In genomic region chr2:26138252-26139033, GRCm38 (mm10) we compare ENCODE assay signal across 8 mouse cellular contexts. TPM values are rescaled to one million over a fixed set of nuclear protein-coding genes. Genes with fewer than 3 reads are reported as not detected.
DNase-seq lines count a peak whose midpoint lies in the region; ATAC-seq and TF ChIP-seq lines count a peak whose summit lies in the region.

No protein-coding gene starts in this region.

- TF ChIP-seq POLR2A in cerebellum, adult 2 months (IDR thresholded peaks at IDR 0.05; ENCODE audit: borderline replicate concordance, insufficient read depth, low read length): no peak

- WGBS in cerebellum, adult 2 months: 88% methylated on average over 31 of the region's 31 CpGs
- 89% methylated on average over 31 of the region's 31 CpGs for WGBS in forebrain, embryonic 14.5 days
- 80% methylated on average over 31 of the region's 31 CpGs for WGBS in stomach, postnatal 0 days

- H3K36me3 ChIP-seq in E14TG2a.4 (ENCODE audit: insufficient read depth, low read length): peaks cover 16% of the 10 kb centered on the region
- H3K36me3 ChIP-seq in forebrain, embryonic 14.5 days (ENCODE audit: control insufficient read depth, insufficient read depth, low read length): peaks cover 11% of the 10 kb centered on the region
- H3K36me3 ChIP-seq in stomach, postnatal 0 days (ENCODE audit: control insufficient read depth, insufficient read depth, low read length): peaks cover 2% of the 10 kb centered on the region; the same call in 1 of the 2 replicates

- TF ChIP-seq CTCF in cerebellum, adult 2 months (IDR thresholded peaks at IDR 0.05; ENCODE audit: borderline replicate concordance, insufficient read depth, low read depth, low read length): no peak
- TF ChIP-seq CTCF in E14TG2a.4 (conservative IDR thresholded peaks at IDR 0.05; ENCODE audit: low read length): no peak
- TF ChIP-seq CTCF in stomach, postnatal 0 days (IDR thresholded peaks at IDR 0.05; ENCODE audit: low read depth): no peak

- no peaks in the 10 kb centered on the region for H3K9me3 ChIP-seq in E14TG2a.4 (ENCODE audit: low read length)
- no peaks in the 10 kb centered on the region for H3K9me3 ChIP-seq in forebrain, embryonic 14.5 days (replicated peaks; ENCODE audit: control insufficient read depth, low read length)
- H3K9me3 ChIP-seq in stomach, postnatal 0 days (ENCODE audit: control insufficient read depth, low read length): no peaks in the 10 kb centered on the region

- H3K9ac ChIP-seq in forebrain, embryonic 14.5 days (ENCODE audit: low read length): peak overlapping the region; percentile 90; the same call in 1 of the 2 replicates
- H3K9ac ChIP-seq in stomach, postnatal 0 days (ENCODE audit: low read length): peak overlapping the region; percentile 88; the same call in 1 of the 2 replicates

- ATAC-seq in cerebellum, adult (ENCODE audit: insufficient number of reproducible peaks, low FRiP score, low TSS enrichment): no peak
- no peak for ATAC-seq in forebrain, embryonic 14.5 days
- ATAC-seq in stomach, postnatal 0 days (ENCODE audit: low FRiP score, low TSS enrichment): no peak

- intact Hi-C loops in left cerebral cortex, postnatal 14 days (cut with DNase I): no loop called here

- DNase-seq in cerebellum, adult 2 months: no peak
- no peak for DNase-seq in forebrain, embryonic 14.5 days (ENCODE audit: low spot score)
- peak; percentile 87 for DNase-seq in liver
- peak; percentile 47 for DNase-seq in stomach, postnatal 0 days (ENCODE audit: low spot score)
- no peak for DNase-seq in right cerebral cortex, postnatal 36 days (ENCODE audit: low spot score in 2 of 2)
- DNase-seq in left cerebral cortex, postnatal 14 days (ENCODE audit: low spot score in 2 of 2): no peak

- peaks cover 28% of the 10 kb centered on the region for H3K4me1 ChIP-seq in cerebellum, adult 2 months (ENCODE audit: control insufficient read depth, insufficient read depth, low read length)
- H3K4me1 ChIP-seq in E14TG2a.4 (replicated peaks; ENCODE audit: low read depth, low read length): peaks cover 64% of the 10 kb centered on the region
- H3K4me1 ChIP-seq in forebrain, embryonic 14.5 days (ENCODE audit: control insufficient read depth, insufficient read depth, low read length): peaks cover 16% of the 10 kb centered on the region
- peaks cover 7% of the 10 kb centered on the region; the same call in 1 of the 2 replicates for H3K4me1 ChIP-seq in stomach, postnatal 0 days (replicated peaks; ENCODE audit: control insufficient read depth, insufficient read depth)

- no peaks in the 10 kb centered on the region for H3K27me3 ChIP-seq in cerebellum, adult 2 months (ENCODE audit: control insufficient read depth, insufficient read depth, low read length)
- peaks cover 3% of the 10 kb centered on the region; the same call in 1 of the 2 replicates for H3K27me3 ChIP-seq in E14TG2a.4 (ENCODE audit: insufficient read depth, low read length)
- H3K27me3 ChIP-seq in forebrain, embryonic 14.5 days (replicated peaks; ENCODE audit: control insufficient read depth, insufficient read depth, low read length): no peaks in the 10 kb centered on the region
- H3K27me3 ChIP-seq in stomach, postnatal 0 days (ENCODE audit: control insufficient read depth, insufficient read depth, low read length): no peaks in the 10 kb centered on the region

- peak overlapping the region; percentile 96; the same call in 1 of the 2 replicates for H3K4me2 ChIP-seq in forebrain, embryonic 14.5 days (ENCODE audit: low read length)
- peak overlapping the region; percentile 81 for H3K4me2 ChIP-seq in stomach, postnatal 0 days (replicated peaks; ENCODE audit: low read depth)

- no peak for TF ChIP-seq EP300 in stomach, postnatal 0 days (optimal IDR thresholded peaks at IDR 0.05)

- H3K27ac ChIP-seq in cerebellum, adult 2 months (ENCODE audit: insufficient read depth, low read length): peak overlapping the region; percentile 84; the same call in 1 of the 2 replicates
- no peak overlapping the region for H3K27ac ChIP-seq in forebrain, embryonic 14.5 days (ENCODE audit: low read depth, low read length)
- H3K27ac ChIP-seq in stomach, postnatal 0 days (replicated peaks): no peak overlapping the region

- no peak overlapping the region for H3K4me3 ChIP-seq in cerebellum, adult 2 months (replicated peaks; ENCODE audit: insufficient read depth, low read depth, low read length)
- peak overlapping the region; percentile 90 for H3K4me3 ChIP-seq in E14TG2a.4 (replicated peaks; ENCODE audit: low read length)
- 0 out of 2 replicates have a peak overlapping the region, but pooled peaks have one; percentile 79 for H3K4me3 ChIP-seq in forebrain, embryonic 14.5 days (ENCODE audit: low read depth, low read length)
- H3K4me3 ChIP-seq in stomach, postnatal 0 days (ENCODE audit: low read depth, low read length): no peak overlapping the region

RNA-seq across cellular contexts. Expression of gene Nacc2, which starts 15.4 kb away (rescaled TPM):
- 117 and 124 TPM in 2 replicates for polyA plus RNA-seq in cerebellum, adult 2 months (2012; rRNA removed)
- polyA plus RNA-seq in forebrain, embryonic 14.5 days (2014; fragmentation: Nextera tagmentation; extraction: Ambion mirVana): 6.1 and 11.8 TPM in 2 replicates
- 12.6 and 13.3 TPM in 2 replicates for polyA plus RNA-seq in stomach, postnatal 0 days (2015; fragmentation: Nextera tagmentation; extraction: Ambion mirVana)
- total RNA-seq in left cerebral cortex, postnatal 14 days (2021): 10 to 100 TPM; 58.1 to 58.8 TPM

Comparison
In these comparisons a context has a peak if more than half of its experiments do, and no peak if none do; other contexts are left out.
1. DNase-seq: peak in liver (single experiment) and stomach, postnatal 0 days (single experiment); none in cerebellum, adult 2 months (0 of 2), forebrain, embryonic 14.5 days (single experiment), right cerebral cortex, postnatal 36 days (0 of 2) and left cerebral cortex, postnatal 14 days (0 of 2).
2. H3K4me3 ChIP-seq: peak in E14TG2a.4 (single experiment) and forebrain, embryonic 14.5 days (single experiment); none in cerebellum, adult 2 months (single experiment) and stomach, postnatal 0 days (single experiment).